Mouse (Mus musculus) heart, embryonic 14.5 days (tissue): Measurements from ENCODE around the gene Rnf5. TPM values are rescaled to one million over a fixed set of nuclear protein-coding genes. Genes with fewer than 3 reads are reported as not detected.

Experiments used
- ATAC-seq: fragments of 200-750 bp; cut with Nextera tagmentation; 2 replicates; pipeline ENCODE4 v1.8.0; 2017; ENCODE audit warnings: low read depth, moderate TSS enrichment; ENCODE audit not compliant: insufficient number of reproducible peaks, insufficient read depth, low FRiP score
- H3K27ac ChIP-seq, 2 experiments: fragments of 200-500 bp in 1 of 2; fragments of 300-500 bp in 1 of 2; sonication (generic) in 1 of 2; replicated peaks in 1 of 2; 2 replicates each; pipeline ENCODE4 v1.5.1; 2012 to 2014; ENCODE audit warnings: low read depth in 2 of 2, low read length in 2 of 2, control low read depth in 1 of 2, mild to moderate bottlenecking in 1 of 2, mixed read lengths in 1 of 2; ENCODE audit not compliant: control insufficient read depth in 1 of 2, insufficient read depth in 1 of 2
- H3K27me3 ChIP-seq: fragments of 300-500 bp; sonication (generic); 2 replicates; pipeline ENCODE4 v1.6.1; 2014; ENCODE audit warnings: mild to moderate bottlenecking, low read length, control low read depth; ENCODE audit not compliant: control insufficient read depth, insufficient read depth
- H3K36me3 ChIP-seq: fragments of 300-500 bp; sonication (generic); 2 replicates; pipeline ENCODE4 v1.6.1; 2014; ENCODE audit warnings: mild to moderate bottlenecking, control low read depth, low read length, mixed read lengths; ENCODE audit not compliant: control insufficient read depth, insufficient read depth
- H3K4me1 ChIP-seq, 2 experiments: fragments of 200-500 bp in 1 of 2; fragments of 300-500 bp in 1 of 2; sonication (generic) in 1 of 2; 2 replicates each; pipeline ENCODE4 v1.6.1; 2012 to 2014; ENCODE audit warnings: low read length in 2 of 2, control low read depth in 1 of 2, mixed read lengths in 1 of 2; ENCODE audit not compliant: control insufficient read depth in 2 of 2, insufficient read depth in 2 of 2
- H3K4me2 ChIP-seq: fragments of 300-500 bp; sonication (generic); 2 replicates; pipeline ENCODE4 v1.6.1; 2014; ENCODE audit warnings: mild to moderate bottlenecking, low read length
- H3K4me3 ChIP-seq, 2 experiments: fragments of 200-500 bp in 1 of 2; fragments of 300-500 bp in 1 of 2; sonication (generic) in 1 of 2; 2 replicates each; pipeline ENCODE4 v1.5.1; 2012 to 2014; ENCODE audit warnings: low read length in 2 of 2, mild to moderate bottlenecking in 2 of 2, control low read depth in 1 of 2, low read depth in 1 of 2, moderate library complexity in 1 of 2; ENCODE audit not compliant: control insufficient read depth in 1 of 2, insufficient read depth in 1 of 2
- H3K9ac ChIP-seq: fragments of 300-500 bp; sonication (generic); 2 replicates; pipeline ENCODE4 v1.6.1; 2014; ENCODE audit warnings: mild to moderate bottlenecking, low read length
- H3K9me3 ChIP-seq: fragments of 300-500 bp; sonication (generic); 2 replicates; pipeline ENCODE4 v1.6.1; 2016; ENCODE audit warnings: low read length, control low read depth; ENCODE audit not compliant: control insufficient read depth
- WGBS: fragments of 180-500 bp; shearing (Covaris S2); extraction: QIAGEN DNeasy Blood & Tissue Kit; methylation state at CpG from one replicate; pipeline ENCODE4 v1.1.7; 2014; 5-methylcytosine and 5-hydroxymethylcytosine counted together
- polyA plus RNA-seq: library from polyadenylated mRNA; unstranded; fragments of >200 nt; fragmentation: Nextera tagmentation; extraction: Ambion mirVana; gene quantifications from 2 replicates; pipeline ENCODE4 v1.2.1, GENCODE M21; 2014

Gene Rnf5
- polyA plus RNA-seq, 1 experiment from 2014 or later, result 87.0 TPM

- H3K4me2 ChIP-seq, result no peak overlapping the region
- WGBS, result 83% methylated on average over 12 of the region's 12 CpGs
Measured at GRCm38 (mm10) chr17:34601796-34602195, 1.7 kb downstream of the Rnf5 start.

DNA sequence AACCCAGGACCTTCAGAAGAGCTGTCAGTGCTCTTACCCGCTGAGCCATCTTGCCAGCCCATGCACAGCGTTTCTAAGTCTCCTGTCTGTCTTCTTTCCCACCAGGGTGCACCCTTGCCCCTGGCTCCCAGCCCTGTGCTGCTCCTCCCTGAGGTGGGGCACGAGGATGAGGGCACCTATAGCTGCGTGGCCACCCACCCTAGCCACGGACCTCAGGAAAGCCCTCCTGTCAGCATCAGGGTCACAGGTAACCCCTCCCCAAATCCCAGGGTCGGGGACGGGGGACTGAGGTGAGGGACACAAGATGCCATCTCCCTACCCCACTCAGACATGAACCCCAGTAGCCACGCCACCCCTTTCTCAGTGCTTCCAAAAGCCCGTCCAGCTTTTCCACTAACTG lies 3.6 kb downstream of the Rnf5 start:
- no peak overlapping the region for H3K4me2 ChIP-seq
- 76% methylated on average over 9 of the region's 9 CpGs for WGBS
- no peak for ATAC-seq
- H3K36me3 ChIP-seq, result peaks cover 40% of the 10 kb centered on the region
- H3K9ac ChIP-seq, result no peak overlapping the region
- H3K4me1 ChIP-seq, result peaks cover 18 to 28% of the 10 kb centered on the region in 2 experiments
- no peaks in the 10 kb centered on the region for H3K27me3 ChIP-seq
- no peaks in the 10 kb centered on the region for H3K9me3 ChIP-seq
- no peak overlapping the region for H3K4me3 ChIP-seq
- no peak overlapping the region for H3K27ac ChIP-seq

More at GRCm38 (mm10) chr17:34601796-34602195, 1.7 kb downstream of the Rnf5 start:
- no peak for ATAC-seq
- Histone ChIP-seq H3K4me1 (peaks cover 25 to 34% of the 10 kb centered on the region in 2 experiments), H3K27ac (no peak overlapping the region), H3K4me3 (no peak overlapping the region), H3K27me3 (no peaks in the 10 kb centered on the region), H3K9ac (no peak overlapping the region), H3K9me3 (no peaks in the 10 kb centered on the region), H3K36me3 (peaks cover 22% of the 10 kb centered on the region)

DNA sequence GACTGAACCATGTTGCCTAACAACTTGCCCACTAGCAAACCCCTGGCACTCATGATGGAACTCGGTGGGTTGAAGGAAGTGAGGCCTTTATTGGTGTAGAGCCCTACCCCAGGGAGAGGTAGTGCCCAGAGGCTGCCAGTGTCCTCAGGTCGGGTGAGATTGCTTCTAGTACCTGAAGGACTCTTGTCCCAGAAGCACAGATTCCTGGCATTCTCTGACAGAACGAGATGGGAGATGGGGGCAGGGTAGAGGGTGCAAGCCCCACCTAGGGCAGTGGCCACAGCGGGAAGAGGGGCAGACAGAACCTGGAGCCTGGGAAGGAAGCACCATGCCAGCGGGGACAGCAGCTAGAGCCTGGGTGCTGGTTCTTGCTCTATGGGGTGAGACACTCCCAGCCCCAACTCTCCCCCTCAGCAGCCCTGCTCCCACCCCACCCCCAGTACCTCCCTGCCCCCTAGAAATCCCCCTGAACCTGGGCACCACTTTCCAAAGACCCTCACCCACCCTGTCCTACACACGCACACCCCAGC lies 5.9 kb downstream of the Rnf5 start, which contains the start of gene Ager:
Ager (plus strand) TSS at position 297 of the 530 bp plus-strand sequence.
- Histone ChIP-seq H3K27me3 (no peaks in the 10 kb centered on the region), H3K9me3 (no peaks in the 10 kb centered on the region), H3K27ac (no peak within 1 kb of the TSS), H3K4me3 (no peak within 1 kb of the TSS), H3K4me2 (peak within 1 kb of the TSS; percentile 23; the same call in 1 of the 2 replicates), H3K4me1 (peaks cover 17 to 41% of the 10 kb centered on the region in 2 experiments; a peak in 3 of 4 replicates), H3K9ac (peak within 1 kb of the TSS; percentile 47; the same call in 1 of the 2 replicates), H3K36me3 (peaks cover 51% of the 10 kb centered on the region)
- ATAC-seq, result no peak
- 8% methylated on average over 6 of the region's 6 CpGs for WGBS

GRCm38 (mm10) chr17:34596098-34596497 lies 7.4 kb downstream of the Rnf5 start:
- H3K36me3 ChIP-seq, result peaks cover 42% of the 10 kb centered on the region
- no peak for ATAC-seq
- 0 out of 4 replicates have a peak overlapping the region, but pooled peaks of 1 of the 2 experiments have one; percentile 1 for H3K27ac ChIP-seq
- no peak overlapping the region for H3K9ac ChIP-seq
- no peak overlapping the region for H3K4me2 ChIP-seq
- no peaks in the 10 kb centered on the region for H3K9me3 ChIP-seq
- no peaks in the 10 kb centered on the region for H3K27me3 ChIP-seq
- no peak overlapping the region for H3K4me3 ChIP-seq
- peaks cover 23 to 42% of the 10 kb centered on the region in 2 experiments for H3K4me1 ChIP-seq
- WGBS, result 70% methylated on average over 8 of the region's 8 CpGs

DNA sequence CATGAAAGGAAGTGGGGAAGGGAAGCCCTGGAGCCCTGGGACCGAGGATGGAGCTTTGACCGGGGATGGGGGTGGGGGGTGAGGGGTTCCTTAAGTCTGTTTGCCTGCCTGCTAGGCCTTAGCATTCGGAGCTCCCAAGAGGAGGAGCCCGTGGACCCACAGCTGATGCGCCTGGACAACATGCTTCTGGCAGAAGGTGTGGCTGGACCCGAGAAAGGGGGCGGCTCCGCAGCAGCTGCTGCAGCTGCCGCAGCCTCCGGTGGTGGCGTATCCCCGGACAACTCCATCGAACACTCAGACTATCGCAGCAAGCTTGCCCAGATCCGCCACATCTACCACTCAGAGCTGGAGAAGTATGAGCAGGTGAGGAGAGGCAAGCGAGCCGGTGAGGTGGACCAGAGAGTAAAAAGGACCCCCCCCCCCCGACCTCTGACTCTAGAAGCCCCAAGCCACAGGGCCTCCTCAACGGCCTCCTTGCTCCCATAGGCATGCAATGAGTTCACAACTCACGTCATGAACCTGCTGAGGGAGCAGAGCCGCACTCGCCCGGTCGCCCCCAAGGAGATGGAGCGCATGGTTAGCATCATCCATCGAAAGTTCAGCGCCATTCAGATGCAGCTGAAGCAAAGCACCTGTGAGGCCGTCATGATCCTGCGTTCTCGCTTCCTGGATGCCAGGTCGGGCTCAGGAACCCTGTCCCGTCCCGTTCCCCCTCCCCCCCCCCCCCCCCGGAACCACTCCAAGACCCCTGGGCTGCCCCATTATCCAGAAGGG lies 9.6 kb downstream of the Rnf5 start:
- H3K27me3 ChIP-seq, result no peaks in the 10 kb centered on the region
- peaks cover 28 to 62% of the 10 kb centered on the region in 2 experiments for H3K4me1 ChIP-seq
- H3K4me2 ChIP-seq, result peak overlapping the region; percentile 92
- peaks cover 29% of the 10 kb centered on the region for H3K36me3 ChIP-seq
- peak overlapping the region in 1 of 2 experiments; percentile 94; a peak in 1 of 4 replicates for H3K27ac ChIP-seq
- peak overlapping the region; percentile 97 for H3K9ac ChIP-seq
- H3K4me3 ChIP-seq, result peak overlapping the region; percentile 75 to 79
- WGBS, result 60% methylated on average over 34 of the region's 34 CpGs
- ATAC-seq, result no peak
- H3K9me3 ChIP-seq, result no peaks in the 10 kb centered on the region

GRCm38 (mm10) chr17:34592581-34593549 lies 10.6 kb downstream of the Rnf5 start:
- Histone ChIP-seq H3K4me2 (peak overlapping the region; percentile 92), H3K36me3 (peaks cover 29% of the 10 kb centered on the region), H3K4me1 (peaks cover 26 to 68% of the 10 kb centered on the region in 2 experiments), H3K27ac (peak overlapping the region; percentile 71 to 94), H3K4me3 (peak overlapping the region; percentile 75 to 79), H3K27me3 (no peaks in the 10 kb centered on the region), H3K9ac (peak overlapping the region; percentile 97), H3K9me3 (no peaks in the 10 kb centered on the region)
- 2% methylated on average over 22 of the region's 32 CpGs for WGBS
- no peak for ATAC-seq

DNA sequence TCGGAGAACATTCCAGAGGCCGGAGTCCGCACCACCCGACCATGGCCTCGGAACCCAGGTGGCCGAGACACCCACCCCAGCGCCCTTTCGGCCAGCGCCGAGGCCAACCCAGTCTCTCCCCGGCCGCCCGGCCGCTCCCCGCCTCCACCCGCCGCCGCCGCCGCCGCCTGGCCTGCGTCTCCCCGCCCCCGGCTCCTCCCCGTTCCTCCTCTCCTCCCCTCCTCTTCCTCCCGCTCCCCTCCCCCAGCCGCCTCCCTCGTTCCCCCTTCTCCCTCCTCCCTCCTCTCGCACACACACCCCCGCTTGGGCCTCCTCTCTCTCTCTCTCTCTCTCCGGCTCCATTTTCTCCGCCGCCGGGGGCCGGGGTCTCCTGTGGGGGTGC lies 11.5 kb downstream of the Rnf5 start:
- Histone ChIP-seq H3K27me3 (no peaks in the 10 kb centered on the region), H3K36me3 (peaks cover 29% of the 10 kb centered on the region), H3K9ac (peak overlapping the region; percentile 97), H3K4me2 (peak overlapping the region; percentile 92), H3K27ac (peak overlapping the region; percentile 85 to 94), H3K4me1 (peaks cover 22 to 61% of the 10 kb centered on the region in 2 experiments), H3K4me3 (peak overlapping the region; percentile 75 to 79), H3K9me3 (no peaks in the 10 kb centered on the region)
- under 1% methylated on average over 15 of the region's 35 CpGs for WGBS
- ATAC-seq, result peak; percentile 41
